Mouse (Mus musculus) gastrocnemius, adult 2 months (tissue): ENCODE measurements around the gene Wdr20. TPM values are rescaled to one million over a fixed set of nuclear protein-coding genes. Genes with fewer than 3 reads are reported as not detected.

ENCODE experiments used
- DNase-seq: peaks from one replicate; pipeline ENCODE4 v3.0.0; 2022
- H3K27ac ChIP-seq: fragments of 200-600 bp; 2 replicates; pipeline ENCODE4 v1.8.1; 2022; ENCODE audit warnings: mild to moderate bottlenecking
- H3K4me3 ChIP-seq: fragments of 200-600 bp; 2 replicates; pipeline ENCODE4 v1.8.1; 2022; ENCODE audit warnings: mild to moderate bottlenecking, moderate library complexity
- CTCF ChIP-seq: fragments of 200-600 bp; IDR thresholded peaks from 2 replicates; pipeline ENCODE4 v1.8.1; 2022; ENCODE audit warnings: antibody characterized with exemption, mild to moderate bottlenecking, moderate library complexity
- intact Hi-C: fragments of 180-260 bp; cut with DNase I; formaldehyde crosslinking; loops from one replicate; pipeline ENCODE4 v1.15.1; 2025
- total RNA-seq, 2 experiments: library from RNA; stranded (reverse); gene quantifications; 2 replicates each; pipeline ENCODE4 v1.2.3; 2021

Wdr20 gene
- total RNA-seq, 2 experiments from 2014 or later: 18.9 to 22.0 TPM

GRCm38 (mm10) chr12:110769660-110770297 is 32.0 kb downstream of the Wdr20 start:
- H3K27ac ChIP-seq: peak overlapping the region; percentile 6; the same call in 1 of the 2 replicates
- no peak for DNase-seq

GRCm38 (mm10) chr12:110770479-110771247 is 32.9 kb downstream of the Wdr20 start:
- no peak for DNase-seq
- no peak for TF ChIP-seq CTCF
- Histone ChIP-seq H3K4me3 (no peak overlapping the region), H3K27ac (no peak overlapping the region)
- intact Hi-C loops: no loop called here

More at GRCm38 (mm10) chr12:110769660-110770297, 32.0 kb downstream of the Wdr20 start:
- no peak for TF ChIP-seq CTCF
- H3K4me3 ChIP-seq: no peak overlapping the region
- intact Hi-C loops: no loop called here

- H3K27ac ChIP-seq: no peak overlapping the region
- no peak overlapping the region for H3K4me3 ChIP-seq
- intact Hi-C loops: no loop called here
- no peak for TF ChIP-seq CTCF
- DNase-seq: no peak
These were observed 34.2 kb downstream of the Wdr20 start for GRCm38 (mm10) chr12:110771961-110772360.

- TF ChIP-seq CTCF: no peak
- H3K4me3 ChIP-seq: no peak overlapping the region
- intact Hi-C loops: no loop called here
- no peak for DNase-seq
- H3K27ac ChIP-seq: peak overlapping the region; percentile 24; the same call in 1 of the 2 replicates
These were observed 38.1 kb downstream of the Wdr20 start for GRCm38 (mm10) chr12:110775628-110776426.

GRCm38 (mm10) chr12:110777853-110778252 is 40.1 kb downstream of the Wdr20 start:
- H3K27ac ChIP-seq: no peak overlapping the region
- intact Hi-C loops: no loop called here
- no peak overlapping the region for H3K4me3 ChIP-seq
- no peak for DNase-seq
- no peak for TF ChIP-seq CTCF

- no peak overlapping the region for H3K4me3 ChIP-seq
- no peak for DNase-seq
- no peak for TF ChIP-seq CTCF
- H3K27ac ChIP-seq: no peak overlapping the region
- intact Hi-C loops: no loop called here
These were observed 41.6 kb downstream of the Wdr20 start for GRCm38 (mm10) chr12:110779296-110779695.

- intact Hi-C loops: loop anchor here (5.0 kb wide), 1 partner anchor 44 kb away; the partner anchor contains the start of gene Wdr20
- Histone ChIP-seq H3K4me3 (no peak overlapping the region), H3K27ac (no peak overlapping the region)
- DNase-seq: no peak
- TF ChIP-seq CTCF: no peak
These were observed 43.4 kb downstream of the Wdr20 start for GRCm38 (mm10) chr12:110781181-110781580.

- no peak for DNase-seq
- TF ChIP-seq CTCF: no peak
- no peak overlapping the region for H3K27ac ChIP-seq
- H3K4me3 ChIP-seq: no peak overlapping the region
- intact Hi-C loops: loop anchor here (5.0 kb wide), 1 partner anchor 45 kb away; the partner anchor contains the start of gene Wdr20
These were observed 44.5 kb downstream of the Wdr20 start for GRCm38 (mm10) chr12:110782278-110782677.

GRCm38 (mm10) chr12:110784211-110784610 is 46.5 kb downstream of the Wdr20 start:
- intact Hi-C loops: loop anchor here (5.0 kb wide), 1 partner anchor 47 kb away; the partner anchor contains the start of gene Wdr20
- DNase-seq: no peak
- no peak overlapping the region for H3K27ac ChIP-seq
- TF ChIP-seq CTCF: no peak
- H3K4me3 ChIP-seq: no peak overlapping the region

GRCm38 (mm10) chr12:110786243-110786642 is 48.5 kb downstream of the Wdr20 start:
- peak; percentile 67 for DNase-seq
- TF ChIP-seq CTCF: no peak
- H3K4me3 ChIP-seq: no peak overlapping the region
- H3K27ac ChIP-seq: peak overlapping the region; percentile 16; the same call in 1 of the 2 replicates
- intact Hi-C loops: no loop called here

GRCm38 (mm10) chr12:110790580-110790979 is 52.8 kb downstream of the Wdr20 start:
- TF ChIP-seq CTCF: no peak
- Histone ChIP-seq H3K27ac (peak overlapping the region; percentile 41; the same call in 1 of the 2 replicates), H3K4me3 (no peak overlapping the region)
- no peak for DNase-seq
- intact Hi-C loops: no loop called here

GRCm38 (mm10) chr12:110791026-110791425 is 53.3 kb downstream of the Wdr20 start:
- TF ChIP-seq CTCF: no peak
- Histone ChIP-seq H3K4me3 (no peak overlapping the region), H3K27ac (peak overlapping the region; percentile 41; the same call in 1 of the 2 replicates)
- intact Hi-C loops: no loop called here
- DNase-seq: no peak

- H3K4me3 ChIP-seq: no peak overlapping the region
- intact Hi-C loops: no loop called here
- no peak for DNase-seq
These were observed 57.3 kb downstream of the Wdr20 start for GRCm38 (mm10) chr12:110795035-110795434.

More at GRCm38 (mm10) chr12:110795035-110795434, 57.3 kb downstream of the Wdr20 start:
- no peak overlapping the region for H3K27ac ChIP-seq
- no peak for TF ChIP-seq CTCF
